Mouse (Mus musculus): ENCODE measurements around the gene Obsl1. TPM values are rescaled to one million over a fixed set of nuclear protein-coding genes. Genes with fewer than 3 reads are reported as not detected.

The Obsl1 gene
- 100 to 1,000 TPM in 1 of 2 experiments, 10 to 100 TPM in 1; 95.2 to 118 TPM for total RNA-seq (2021)
- long read RNA-seq, experiment 1, full-length matches to known transcripts = 13 of 52 reads
- long read RNA-seq, experiment 1, partial matches to known transcripts = 33 of 52 reads
- long read RNA-seq, experiment 1, other reads (novel, unspliced or antisense) = 6 of 52 reads
- long read RNA-seq, experiment 2, full-length matches to known transcripts = 8 of 32 reads
- long read RNA-seq, experiment 2, partial matches to known transcripts = 15 of 32 reads
- long read RNA-seq, experiment 2, other reads (novel, unspliced or antisense) = 9 of 32 reads

- peak; percentile 83 for DNase-seq
Measured at GRCm38 (mm10) chr1:75505956-75506831, at the start of gene Obsl1. Obsl1 (minus strand) TSS chr1:75506452.

GRCm38 (mm10) chr1:75555680-75556079 is 49.4 kb upstream of the Obsl1 start:
- DNase-seq = no peak

GRCm38 (mm10) chr1:75550586-75550985 is 44.3 kb upstream of the Obsl1 start:
- no peak for DNase-seq

GRCm38 (mm10) chr1:75549289-75550279 is 43.3 kb upstream of the Obsl1 start:
- peak; percentile 82 for DNase-seq

- DNase-seq = no peak
Measured at GRCm38 (mm10) chr1:75548871-75549270, 42.6 kb upstream of the Obsl1 start.

GRCm38 (mm10) chr1:75548083-75548482 is 41.8 kb upstream of the Obsl1 start:
- DNase-seq = no peak

GRCm38 (mm10) chr1:75547351-75547750 is 41.1 kb upstream of the Obsl1 start:
- no peak for DNase-seq

GRCm38 (mm10) chr1:75545965-75546956 is 40.0 kb upstream of the Obsl1 start, which contains the start of gene Slc4a3:
Slc4a3 (plus strand) TSS chr1:75546266.
- DNase-seq = peak; percentile 83

- DNase-seq = no peak
Measured at GRCm38 (mm10) chr1:75544351-75544750, 38.1 kb upstream of the Obsl1 start.

GRCm38 (mm10) chr1:75541496-75541895 is 35.2 kb upstream of the Obsl1 start:
- DNase-seq = no peak

GRCm38 (mm10) chr1:75538597-75539190 is 32.4 kb upstream of the Obsl1 start:
- DNase-seq = no peak

- no peak for DNase-seq
Measured at GRCm38 (mm10) chr1:75537587-75537986, 31.3 kb upstream of the Obsl1 start.

GRCm38 (mm10) chr1:75533325-75534252 is 27.3 kb upstream of the Obsl1 start:
- DNase-seq = no peak

GRCm38 (mm10) chr1:75532280-75533172 is 26.3 kb upstream of the Obsl1 start:
- no peak for DNase-seq

- DNase-seq = no peak
Measured at GRCm38 (mm10) chr1:75530546-75530945, 24.3 kb upstream of the Obsl1 start.

- no peak for DNase-seq
Measured at GRCm38 (mm10) chr1:75524679-75525078, 18.4 kb upstream of the Obsl1 start.

- peak; percentile 95 for DNase-seq
Measured at GRCm38 (mm10) chr1:75521321-75522031, 15.2 kb upstream of the Obsl1 start, which contains the start of gene Stk11ip. Stk11ip (plus strand) TSS chr1:75521529.

Measured in adrenal gland, postnatal 10 days (tissue).